Mouse (Mus musculus) testis, adult 2 months (tissue): ENCODE results near the gene Snrnp25.

Source experiments
- CTCF ChIP-seq: fragments of 200-500 bp; IDR thresholded peaks from 2 replicates; pipeline ENCODE4 v1.5.1; 2012; ENCODE audit warnings: low read depth, mild to moderate bottlenecking, inconsistent platforms, low read length, moderate library complexity; ENCODE audit not compliant: control insufficient read depth, insufficient read depth, insufficient replicate concordance
- POLR2A ChIP-seq: fragments of 200-500 bp; IDR thresholded peaks from 2 replicates; pipeline ENCODE4 v1.6.1; 2012; ENCODE audit warnings: low read depth, mild to moderate bottlenecking, inconsistent platforms, low read length, moderate library complexity; ENCODE audit not compliant: control insufficient read depth

DNA sequence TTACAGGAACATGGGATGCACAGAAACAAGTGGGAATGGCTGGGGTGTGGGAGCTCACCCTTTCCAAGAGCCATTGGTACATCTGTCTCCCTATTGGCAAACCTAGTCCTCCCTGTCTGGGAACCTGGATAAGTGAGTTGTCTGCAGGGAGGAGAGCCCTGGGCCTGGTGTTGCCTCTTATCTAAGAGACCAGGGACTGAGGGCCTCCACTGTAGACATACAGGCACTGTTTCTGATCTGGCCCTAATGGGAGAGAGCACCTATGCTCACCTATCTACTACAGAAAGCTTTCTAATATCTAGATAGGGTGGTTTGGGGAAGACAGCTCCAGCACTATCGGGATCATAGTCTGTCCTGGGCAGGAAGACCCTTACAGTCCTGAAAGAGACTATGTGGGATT is 50.9 kb downstream of the Snrnp25 start:
- TF ChIP-seq CTCF (no peak), POLR2A (no peak)
